Mouse (Mus musculus): Measurements from ENCODE around the gene Nrm. TPM values are rescaled to one million over a fixed set of nuclear protein-coding genes. Genes with fewer than 3 reads are reported as not detected.
A peak's percentile ranks its signal among the peaks of the same experiment; 100 is the strongest.

The Nrm gene
- polyA plus RNA-seq, 1 experiment from 2014 or later: 38.7 TPM

DNA sequence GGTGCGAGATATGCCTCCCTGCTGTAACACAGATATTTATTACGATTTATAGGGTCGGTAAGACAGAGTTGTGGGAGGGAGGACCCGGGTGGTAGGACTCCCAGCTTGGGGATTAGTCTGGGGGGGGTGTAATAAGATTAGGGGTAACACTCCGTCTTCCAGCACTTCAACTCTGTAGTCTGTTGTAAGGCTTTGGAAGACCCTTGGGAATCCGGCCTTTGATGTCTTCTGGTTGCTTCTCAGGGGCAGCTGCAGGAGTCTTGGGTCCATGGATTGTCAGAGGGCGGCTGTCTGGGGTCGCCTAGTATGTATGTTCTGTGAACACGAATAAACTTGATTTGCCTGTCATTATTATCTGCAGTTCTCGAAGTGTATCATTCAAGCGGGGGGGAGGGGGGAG, 38.6 kb upstream of the Nrm start:
- Histone ChIP-seq H3K4me3 (peak overlapping the region; percentile 75), H3K36me3 (peaks cover 21% of the 10 kb centered on the region), H3K9ac (peak overlapping the region; percentile 78), H3K27me3 (no peaks in the 10 kb centered on the region), H3K4me2 (peak overlapping the region; percentile 82), H3K4me1 (replicated peaks) (peaks cover 22% of the 10 kb centered on the region), H3K27ac (peak overlapping the region; percentile 88), H3K9me3 (replicated peaks) (no peaks in the 10 kb centered on the region)
- WGBS: 2% methylated on average over 11 of the region's 11 CpGs
- ATAC-seq (replicated peaks; ENCODE audit: insufficient number of reproducible peaks, insufficient read depth, low FRiP score, low read depth): no peak

DNA sequence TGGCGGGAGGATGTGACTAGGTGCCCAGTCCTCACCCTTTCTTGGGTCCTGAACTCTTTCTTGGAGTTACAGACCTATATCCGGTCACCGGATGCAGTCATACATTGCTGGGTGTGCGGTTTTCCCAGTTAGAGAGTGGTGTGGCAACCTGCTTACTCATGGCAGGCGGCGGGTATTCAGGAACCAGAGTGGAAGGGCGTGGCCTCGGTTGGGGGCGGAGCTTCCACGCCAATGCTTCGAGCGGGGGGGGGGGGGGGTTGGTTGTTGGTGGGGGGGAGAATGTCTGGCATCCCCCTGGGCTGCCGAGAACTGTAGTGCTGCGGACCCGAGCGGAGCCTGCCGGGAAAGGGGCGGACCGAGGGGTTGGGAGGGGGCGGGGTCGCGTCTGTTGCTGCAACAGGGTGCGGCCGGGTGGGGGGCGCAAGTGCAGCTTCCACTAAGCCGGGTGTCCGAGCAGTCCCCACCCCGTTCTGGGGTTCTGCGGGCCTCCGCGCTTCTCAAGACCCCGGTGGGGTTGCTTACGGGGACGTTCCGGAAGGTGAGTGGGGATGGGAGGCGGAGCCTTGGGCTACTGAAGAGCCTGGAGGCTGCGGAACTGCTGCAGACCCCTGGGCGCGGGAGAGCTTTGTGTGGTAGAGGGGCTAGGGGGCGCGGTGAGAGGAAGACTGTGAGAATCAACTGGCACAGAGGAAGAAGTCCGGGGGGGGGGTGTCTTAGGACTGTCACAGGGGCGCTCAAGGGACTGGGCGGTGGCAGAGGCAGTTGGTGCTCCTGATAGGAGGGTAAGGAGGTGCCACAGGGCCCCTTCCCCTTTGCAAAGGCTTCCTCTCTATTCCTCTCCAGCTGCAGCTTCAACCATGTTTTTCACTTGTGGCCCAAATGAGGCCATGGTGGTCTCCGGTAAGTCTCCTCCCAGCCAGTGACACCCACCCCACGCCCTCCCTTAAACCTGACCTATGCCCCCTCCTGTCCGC, 37.9 kb upstream of the Nrm start, which contains the start of gene Flot1:
Flot1 (plus strand) TSS at position 267 of the 974 bp plus-strand sequence.
- WGBS: 0% methylated on average over 45 of the region's 47 CpGs
- peaks cover 28% of the 10 kb centered on the region for H3K36me3 ChIP-seq

DNA sequence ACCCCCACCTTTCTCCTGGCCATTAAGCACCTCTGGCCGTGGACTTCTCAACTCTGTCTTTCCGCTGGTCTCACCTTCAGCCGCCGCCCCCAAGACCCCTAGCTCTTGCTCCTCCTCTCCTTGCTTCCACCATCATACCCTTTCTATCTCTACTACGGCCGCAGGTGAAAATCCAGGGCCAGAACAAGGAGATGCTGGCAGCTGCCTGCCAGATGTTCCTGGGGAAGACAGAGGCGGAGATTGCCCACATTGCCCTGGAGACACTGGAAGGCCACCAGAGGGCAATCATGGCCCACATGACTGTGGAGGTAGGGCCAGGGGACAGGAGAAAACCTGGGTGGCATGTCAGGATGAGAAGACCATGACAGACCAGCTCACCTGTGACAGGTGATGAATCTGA, 36.7 kb upstream of the Nrm start:
- Histone ChIP-seq H3K9me3 (replicated peaks) (no peaks in the 10 kb centered on the region), H3K27me3 (no peaks in the 10 kb centered on the region), H3K9ac (peak overlapping the region; percentile 78), H3K4me3 (peak overlapping the region; percentile 75), H3K36me3 (peaks cover 38% of the 10 kb centered on the region), H3K4me1 (replicated peaks) (peaks cover 21% of the 10 kb centered on the region), H3K4me2 (peak overlapping the region; percentile 82), H3K27ac (no peak overlapping the region)
- no peak for ATAC-seq (replicated peaks; ENCODE audit: insufficient number of reproducible peaks, insufficient read depth, low FRiP score, low read depth)
- WGBS: 62% methylated on average over 7 of the region's 7 CpGs

More for the DNA sequence above, 37.9 kb upstream of the Nrm start, which contains the start of gene Flot1:
- H3K27me3 ChIP-seq: no peaks in the 10 kb centered on the region
- H3K4me1 ChIP-seq (replicated peaks): peaks cover 20% of the 10 kb centered on the region
- H3K4me3 ChIP-seq: peak within 1 kb of the TSS; percentile 75
- peak within 1 kb of the TSS; percentile 88 for H3K27ac ChIP-seq
- no peaks in the 10 kb centered on the region for H3K9me3 ChIP-seq (replicated peaks)
- H3K4me2 ChIP-seq: peak within 1 kb of the TSS; percentile 82
- peak; percentile 84 for ATAC-seq (replicated peaks; ENCODE audit: insufficient number of reproducible peaks, insufficient read depth, low FRiP score, low read depth)
- peak within 1 kb of the TSS; percentile 78 for H3K9ac ChIP-seq

DNA sequence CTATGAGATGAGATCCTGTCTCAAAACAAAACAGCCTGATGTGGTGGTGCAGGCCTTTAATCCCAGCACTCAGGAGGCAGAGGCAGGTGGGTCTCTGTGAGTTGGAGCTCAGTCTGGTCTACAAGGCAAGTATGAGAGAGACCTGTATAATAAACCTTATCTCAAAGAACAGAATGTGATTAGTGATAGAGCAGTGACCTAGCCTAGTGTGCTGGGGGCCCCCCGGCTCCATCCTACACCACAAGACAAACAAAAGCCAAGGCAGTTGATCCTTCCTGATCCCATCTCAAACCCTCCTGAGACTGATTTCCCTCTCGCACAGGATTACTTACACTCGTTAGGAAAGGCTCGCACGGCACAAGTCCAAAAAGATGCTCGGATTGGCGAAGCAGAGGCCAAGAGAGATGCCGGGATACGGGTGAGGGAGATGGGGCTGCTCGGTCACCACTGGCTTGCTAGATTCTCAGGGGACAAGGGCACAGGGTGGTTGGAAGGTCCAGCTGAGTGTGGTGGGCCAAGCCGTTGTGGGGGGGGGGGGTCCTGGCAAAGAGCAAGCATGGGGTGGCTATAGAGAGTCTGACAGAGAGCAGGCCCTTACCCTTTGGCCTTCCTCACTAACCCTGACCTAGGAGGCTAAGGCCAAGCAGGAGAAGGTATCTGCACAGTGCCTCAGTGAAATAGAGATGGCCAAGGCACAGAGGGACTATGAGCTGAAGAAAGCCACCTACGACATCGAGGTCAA, 35.8 kb upstream of the Nrm start:
- Histone ChIP-seq H3K4me2 (no peak overlapping the region), H3K27ac (no peak overlapping the region), H3K4me3 (no peak overlapping the region), H3K9ac (no peak overlapping the region), H3K27me3 (no peaks in the 10 kb centered on the region), H3K36me3 (peaks cover 38% of the 10 kb centered on the region), H3K9me3 (replicated peaks) (no peaks in the 10 kb centered on the region), H3K4me1 (replicated peaks) (peaks cover 28% of the 10 kb centered on the region)
- 93% methylated on average over 13 of the region's 13 CpGs for WGBS
- ATAC-seq (replicated peaks; ENCODE audit: insufficient number of reproducible peaks, insufficient read depth, low FRiP score, low read depth): no peak

DNA sequence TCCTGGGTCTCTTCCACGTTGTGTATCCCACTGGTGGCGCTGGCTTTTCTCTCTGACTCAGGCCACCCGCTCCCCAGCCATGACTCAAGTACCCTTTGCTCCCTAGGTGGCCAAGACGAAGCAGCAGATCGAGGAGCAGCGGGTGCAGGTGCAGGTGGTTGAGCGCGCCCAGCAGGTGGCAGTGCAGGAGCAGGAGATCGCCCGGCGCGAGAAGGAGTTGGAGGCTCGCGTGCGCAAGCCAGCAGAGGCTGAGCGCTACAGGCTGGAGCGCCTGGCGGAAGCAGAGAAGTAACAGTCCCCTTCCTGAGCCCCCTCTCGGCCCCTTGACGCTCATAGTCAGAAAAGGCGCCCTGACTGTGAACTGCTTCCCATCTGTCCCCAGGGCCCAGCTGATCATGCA, 31.4 kb upstream of the Nrm start:
- ATAC-seq (replicated peaks; ENCODE audit: insufficient number of reproducible peaks, insufficient read depth, low FRiP score, low read depth): peak; percentile 75
- H3K9me3 ChIP-seq (replicated peaks): no peaks in the 10 kb centered on the region
- 0 out of 2 replicates have a peak overlapping the region, but pooled peaks have one; percentile 43 for H3K9ac ChIP-seq
- H3K27ac ChIP-seq: peak overlapping the region; percentile 58
- no peaks in the 10 kb centered on the region for H3K27me3 ChIP-seq
- 0 out of 2 replicates have a peak overlapping the region, but pooled peaks have one; percentile 24 for H3K4me3 ChIP-seq
- peak overlapping the region; percentile 41; the same call in 1 of the 2 replicates for H3K4me2 ChIP-seq
- 2% methylated on average over 21 of the region's 21 CpGs for WGBS
- H3K36me3 ChIP-seq: peaks cover 76% of the 10 kb centered on the region
- H3K4me1 ChIP-seq (replicated peaks): peaks cover 26% of the 10 kb centered on the region

DNA sequence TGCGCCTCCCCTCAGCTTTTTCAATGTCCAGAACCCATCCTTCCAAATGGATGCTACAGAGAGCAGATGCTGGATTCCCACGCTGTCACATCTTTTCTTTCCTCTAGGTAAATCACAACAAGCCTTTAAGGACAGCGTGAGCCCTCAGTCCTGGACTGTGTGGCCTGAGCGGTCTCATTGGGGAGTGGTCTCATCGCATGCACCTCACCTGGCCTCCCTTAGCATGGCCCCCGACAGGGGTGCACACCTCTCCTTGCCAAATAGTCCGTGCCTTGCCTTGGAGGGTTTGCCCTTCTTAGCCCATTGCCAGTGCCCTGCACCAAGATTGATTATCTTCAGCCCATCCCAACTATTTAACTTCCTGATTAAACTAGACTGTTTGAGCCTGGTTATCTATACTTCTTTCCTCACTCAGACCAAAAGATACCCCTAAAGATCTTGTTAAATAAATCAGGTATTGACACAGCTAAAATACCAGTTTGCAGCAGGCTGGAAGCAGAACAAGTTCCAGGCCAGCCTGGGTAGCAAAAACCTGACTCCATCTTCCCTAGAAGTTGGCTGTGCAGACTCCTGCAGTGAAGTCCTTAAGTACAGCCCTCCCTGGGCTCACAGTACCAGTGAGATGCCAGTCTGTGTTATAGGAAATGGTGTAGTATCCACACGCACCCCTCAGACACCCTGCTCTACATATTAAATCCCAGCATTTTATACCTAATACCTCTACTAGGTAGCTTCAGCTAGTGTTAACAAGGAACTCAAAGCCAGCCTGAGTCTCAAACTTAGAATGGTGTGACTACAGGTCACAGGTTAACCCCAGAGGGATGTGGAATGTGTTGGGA, 28.5 kb upstream of the Nrm start:
- no peak overlapping the region for H3K9ac ChIP-seq
- peaks cover 69% of the 10 kb centered on the region for H3K36me3 ChIP-seq
- no peak overlapping the region for H3K27ac ChIP-seq
- H3K4me2 ChIP-seq: no peak overlapping the region
- peaks cover 40% of the 10 kb centered on the region for H3K4me1 ChIP-seq (replicated peaks)
- 71% methylated on average over 8 of the region's 8 CpGs for WGBS
- H3K9me3 ChIP-seq (replicated peaks): no peaks in the 10 kb centered on the region
- no peak for ATAC-seq (replicated peaks; ENCODE audit: insufficient number of reproducible peaks, insufficient read depth, low FRiP score, low read depth)
- no peaks in the 10 kb centered on the region for H3K27me3 ChIP-seq
- H3K4me3 ChIP-seq: no peak overlapping the region

DNA sequence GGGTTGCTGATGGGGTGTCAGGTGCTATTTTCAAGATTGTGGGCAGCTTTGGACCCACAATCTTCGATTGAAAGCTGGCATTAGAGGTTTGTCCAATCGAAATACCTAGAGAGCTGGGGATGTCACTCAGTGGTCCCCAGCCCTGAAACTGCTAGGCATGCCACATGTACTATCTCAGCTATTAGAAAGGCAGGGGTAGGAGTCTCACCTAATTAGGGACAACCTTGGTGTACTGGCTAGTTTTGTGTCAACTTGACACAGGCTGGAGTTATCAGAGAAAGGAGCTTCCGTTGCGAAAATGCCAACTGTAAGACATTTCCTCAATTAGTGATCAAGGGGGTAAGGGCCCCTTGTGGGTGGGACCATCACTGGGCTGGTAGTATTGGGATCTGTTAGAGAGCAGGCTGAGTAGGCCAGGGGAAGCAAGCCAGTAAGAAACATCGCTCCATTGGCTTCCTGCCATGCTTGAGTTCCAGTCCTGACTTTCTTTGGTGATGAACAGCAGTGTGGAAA, 27.8 kb upstream of the Nrm start:
- no peak for ATAC-seq (replicated peaks; ENCODE audit: insufficient number of reproducible peaks, insufficient read depth, low FRiP score, low read depth)
- Histone ChIP-seq H3K4me2 (no peak overlapping the region), H3K36me3 (peaks cover 62% of the 10 kb centered on the region), H3K9ac (no peak overlapping the region), H3K9me3 (replicated peaks) (no peaks in the 10 kb centered on the region), H3K27me3 (no peaks in the 10 kb centered on the region), H3K4me1 (replicated peaks) (peaks cover 40% of the 10 kb centered on the region), H3K4me3 (no peak overlapping the region), H3K27ac (peak overlapping the region; percentile 48)
- 17% methylated on average over 5 of the region's 5 CpGs for WGBS

DNA sequence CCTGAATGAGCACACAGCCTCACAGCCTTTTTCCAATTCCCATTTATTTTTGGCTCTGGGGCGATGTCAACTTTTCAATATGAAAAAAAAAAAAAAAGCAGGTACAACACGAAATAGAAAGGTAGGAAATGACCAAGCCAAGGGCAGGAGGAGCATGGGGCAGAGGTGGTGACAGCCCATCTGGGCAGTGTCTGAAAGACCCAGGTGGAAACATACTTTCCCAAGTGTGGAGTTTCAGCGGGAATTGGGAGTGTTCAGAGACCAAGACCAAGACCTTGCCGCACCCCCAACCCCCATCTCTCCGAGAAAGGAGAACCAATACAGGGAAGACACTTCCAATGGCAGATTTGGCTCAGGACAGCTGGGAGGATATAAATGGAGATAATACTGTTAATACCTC, 27.2 kb upstream of the Nrm start:
- H3K4me3 ChIP-seq: no peak overlapping the region
- H3K36me3 ChIP-seq: peaks cover 56% of the 10 kb centered on the region
- no peaks in the 10 kb centered on the region for H3K9me3 ChIP-seq (replicated peaks)
- 46% methylated on average over 5 of the region's 5 CpGs for WGBS
- 0 out of 2 replicates have a peak overlapping the region, but pooled peaks have one; percentile 77 for H3K4me2 ChIP-seq
- ATAC-seq (replicated peaks; ENCODE audit: insufficient number of reproducible peaks, insufficient read depth, low FRiP score, low read depth): no peak
- no peak overlapping the region for H3K27ac ChIP-seq
- peaks cover 43% of the 10 kb centered on the region for H3K4me1 ChIP-seq (replicated peaks)
- H3K27me3 ChIP-seq: no peaks in the 10 kb centered on the region
- no peak overlapping the region for H3K9ac ChIP-seq

DNA sequence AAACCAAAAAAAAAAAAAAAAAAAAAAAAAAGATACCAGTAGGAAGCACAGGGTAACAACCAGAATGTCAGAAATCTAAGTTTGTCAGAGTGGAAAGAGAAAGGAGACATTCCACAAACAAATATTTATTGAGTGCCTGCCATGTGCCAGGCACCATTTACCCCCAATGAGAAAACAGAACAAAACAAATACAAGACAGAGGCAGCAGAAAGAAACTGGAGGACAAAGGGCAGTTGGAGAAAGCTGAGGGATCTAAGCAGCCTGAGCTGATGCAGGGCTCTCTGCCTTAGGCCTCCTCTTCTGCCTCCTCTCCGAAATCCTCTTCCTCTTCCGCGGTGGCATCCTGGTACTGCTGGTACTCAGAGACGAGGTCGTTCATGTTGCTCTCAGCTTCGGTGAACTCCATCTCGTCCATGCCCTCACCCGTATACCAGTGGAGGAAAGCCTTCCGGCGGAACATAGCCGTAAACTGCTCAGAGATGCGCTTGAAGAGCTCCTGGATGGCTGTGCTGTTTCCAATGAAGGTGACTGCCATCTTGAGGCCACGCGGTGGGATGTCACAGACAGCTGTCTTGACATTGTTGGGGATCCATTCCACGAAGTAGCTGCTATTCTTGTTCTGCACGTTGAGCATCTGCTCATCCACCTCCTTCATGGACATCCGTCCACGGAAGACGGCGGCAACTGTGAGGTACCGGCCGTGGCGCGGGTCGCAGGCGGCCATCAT, 26.3 kb upstream of the Nrm start:
- peak overlapping the region; percentile 68 for H3K4me3 ChIP-seq
- H3K4me2 ChIP-seq: peak overlapping the region; percentile 77
- H3K27me3 ChIP-seq: no peaks in the 10 kb centered on the region
- no peaks in the 10 kb centered on the region for H3K9me3 ChIP-seq (replicated peaks)
- no peak overlapping the region; the same call in 1 of the 2 replicates for H3K27ac ChIP-seq
- ATAC-seq (replicated peaks; ENCODE audit: insufficient number of reproducible peaks, insufficient read depth, low FRiP score, low read depth): no peak
- WGBS: 71% methylated on average over 26 of the region's 26 CpGs
- peak overlapping the region; percentile 85; the same call in 1 of the 2 replicates for H3K9ac ChIP-seq
- H3K4me1 ChIP-seq (replicated peaks): peaks cover 46% of the 10 kb centered on the region
- H3K36me3 ChIP-seq: peaks cover 53% of the 10 kb centered on the region

Data from heart, embryonic 15.5 days (tissue).